Mouse (Mus musculus) E14TG2a.4 (cell line): ENCODE measurements around the gene Slc25a21.

Experiments
- H3K27me3 ChIP-seq: 2 replicates; pipeline ENCODE4 v1.6.1; 2014; ENCODE audit warnings: low read length, control low read depth; ENCODE audit not compliant: insufficient read depth
- H3K36me3 ChIP-seq: 2 replicates; pipeline ENCODE4 v1.6.1; 2014; ENCODE audit warnings: low read length, control low read depth; ENCODE audit not compliant: insufficient read depth
- H3K4me1 ChIP-seq: replicated peaks from 2 replicates; pipeline ENCODE4 v1.6.1; 2014; ENCODE audit warnings: low read depth, low read length, control low read depth
- H3K4me3 ChIP-seq: replicated peaks from 2 replicates; pipeline ENCODE4 v1.5.1; 2014; ENCODE audit warnings: mild to moderate bottlenecking, low read length
- H3K9me3 ChIP-seq: 2 replicates; pipeline ENCODE4 v1.6.1; 2014; ENCODE audit warnings: low read length, control low read depth
- CTCF ChIP-seq: conservative IDR thresholded peaks from 2 replicates; pipeline ENCODE4 v1.5.1; 2014; ENCODE audit warnings: low read length
- NANOG ChIP-seq: IDR thresholded peaks from 2 replicates; pipeline ENCODE4 v1.6.1; 2014; ENCODE audit warnings: borderline replicate concordance, low read length, mixed read lengths
- POU5F1 ChIP-seq: IDR thresholded peaks from 2 replicates; pipeline ENCODE4 v1.6.1; 2014; ENCODE audit warnings: low read length, borderline replicate concordance

Gene Slc25a21

GRCm38 (mm10) chr12:56699915-56700900, 497.1 kb downstream of the Slc25a21 start:
- Histone ChIP-seq H3K36me3 (no peaks in the 10 kb centered on the region), H3K4me3 (peak overlapping the region; percentile 60), H3K9me3 (no peaks in the 10 kb centered on the region), H3K27me3 (peaks cover 63% of the 10 kb centered on the region), H3K4me1 (peaks cover 36% of the 10 kb centered on the region)
- TF ChIP-seq NANOG (no peak), CTCF (no peak), POU5F1 (no peak)

DNA sequence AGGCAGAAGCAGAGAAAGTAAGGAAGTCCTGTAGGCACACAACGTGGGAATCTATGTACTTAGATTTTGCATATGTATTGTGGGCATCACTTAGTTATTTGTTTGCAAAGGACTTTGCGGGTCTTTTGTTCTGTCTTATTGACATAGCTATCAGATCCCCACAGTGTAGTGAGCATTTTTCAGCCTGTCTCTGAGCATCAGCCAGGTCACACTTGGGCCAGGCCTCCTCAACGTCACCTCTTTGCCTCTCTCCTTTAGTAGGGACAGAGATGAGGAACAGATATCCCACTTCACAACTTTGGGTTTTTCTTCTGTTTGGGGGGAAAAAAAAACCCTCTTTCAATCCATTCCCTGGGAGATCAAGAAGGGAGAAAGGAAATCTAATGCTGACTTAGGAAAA, 497.9 kb downstream of the Slc25a21 start:
- peaks cover 71% of the 10 kb centered on the region for H3K27me3 ChIP-seq
- peaks cover 44% of the 10 kb centered on the region for H3K4me1 ChIP-seq
- H3K36me3 ChIP-seq, result no peaks in the 10 kb centered on the region
- no peak overlapping the region for H3K4me3 ChIP-seq
- H3K9me3 ChIP-seq, result no peaks in the 10 kb centered on the region
- no peak for TF ChIP-seq CTCF
- TF ChIP-seq POU5F1, result no peak
- TF ChIP-seq NANOG, result no peak

DNA sequence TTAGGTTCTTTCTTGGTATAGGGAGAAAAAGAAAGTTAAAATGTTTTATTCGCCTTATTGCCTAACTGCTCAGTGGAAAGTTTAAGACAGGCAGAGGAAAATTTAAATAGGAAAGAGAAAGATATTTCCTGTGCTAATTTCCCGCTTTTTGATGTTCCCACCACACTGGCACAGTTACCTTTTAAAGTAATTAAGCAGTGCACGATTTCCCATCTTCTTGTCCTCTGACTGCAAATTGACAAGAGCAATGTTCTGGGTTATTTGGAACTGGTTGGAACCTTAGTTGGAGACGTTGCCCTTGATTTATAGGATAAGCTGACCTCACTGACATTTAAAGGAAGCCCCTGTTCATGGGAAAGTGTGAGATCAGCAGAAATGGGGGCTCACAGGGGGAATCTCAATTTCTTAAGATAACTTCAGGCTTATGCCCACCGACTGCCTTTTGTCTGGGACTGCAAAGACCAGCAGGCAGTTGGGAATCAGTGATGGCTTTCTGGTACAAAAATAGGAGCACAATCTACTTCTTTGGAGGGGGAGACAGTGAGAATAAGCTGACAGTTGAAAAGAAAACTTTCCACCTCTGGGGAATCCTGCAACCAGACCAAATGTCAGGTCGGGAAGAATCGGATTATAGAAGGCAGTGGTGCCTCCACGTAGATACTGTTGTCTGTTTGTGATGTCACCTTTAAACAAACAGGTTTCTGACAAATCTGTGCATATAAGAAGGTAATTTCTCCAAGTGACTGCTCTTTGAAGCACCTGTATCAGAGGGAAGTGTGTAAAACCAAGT, 498.9 kb downstream of the Slc25a21 start:
- Histone ChIP-seq H3K4me3 (no peak overlapping the region), H3K27me3 (peaks cover 81% of the 10 kb centered on the region), H3K4me1 (peaks cover 44% of the 10 kb centered on the region), H3K9me3 (no peaks in the 10 kb centered on the region), H3K36me3 (no peaks in the 10 kb centered on the region)
- TF ChIP-seq CTCF, result no peak
- TF ChIP-seq NANOG, result no peak
- TF ChIP-seq POU5F1, result no peak

DNA sequence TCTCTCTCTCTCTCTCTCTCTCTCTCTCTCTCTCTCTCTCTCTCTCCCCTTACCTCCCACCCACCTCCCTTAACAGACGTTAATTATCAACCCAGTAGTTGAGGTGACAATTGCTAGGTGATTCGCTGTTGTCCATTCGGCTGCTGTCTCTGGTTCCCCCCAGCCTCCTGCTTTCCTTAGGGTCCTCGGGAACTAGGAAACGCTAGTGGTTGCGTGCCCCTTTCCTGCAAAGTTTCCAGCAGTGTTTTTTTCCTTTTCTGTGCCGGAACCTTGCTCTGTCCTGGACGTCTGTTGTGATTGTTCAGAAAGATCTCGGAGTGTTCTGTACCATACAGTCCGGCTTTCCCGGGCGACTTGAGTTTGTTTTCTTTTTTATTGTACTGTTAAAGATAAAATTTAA, 499.5 kb downstream of the Slc25a21 start:
- H3K4me1 ChIP-seq, result peaks cover 45% of the 10 kb centered on the region
- no peak for TF ChIP-seq NANOG
- no peak for TF ChIP-seq POU5F1
- TF ChIP-seq CTCF, result no peak
- H3K36me3 ChIP-seq, result no peaks in the 10 kb centered on the region
- H3K4me3 ChIP-seq, result peak overlapping the region; percentile 71; the same call in 1 of the 2 replicates
- no peaks in the 10 kb centered on the region for H3K9me3 ChIP-seq
- peaks cover 87% of the 10 kb centered on the region for H3K27me3 ChIP-seq

DNA sequence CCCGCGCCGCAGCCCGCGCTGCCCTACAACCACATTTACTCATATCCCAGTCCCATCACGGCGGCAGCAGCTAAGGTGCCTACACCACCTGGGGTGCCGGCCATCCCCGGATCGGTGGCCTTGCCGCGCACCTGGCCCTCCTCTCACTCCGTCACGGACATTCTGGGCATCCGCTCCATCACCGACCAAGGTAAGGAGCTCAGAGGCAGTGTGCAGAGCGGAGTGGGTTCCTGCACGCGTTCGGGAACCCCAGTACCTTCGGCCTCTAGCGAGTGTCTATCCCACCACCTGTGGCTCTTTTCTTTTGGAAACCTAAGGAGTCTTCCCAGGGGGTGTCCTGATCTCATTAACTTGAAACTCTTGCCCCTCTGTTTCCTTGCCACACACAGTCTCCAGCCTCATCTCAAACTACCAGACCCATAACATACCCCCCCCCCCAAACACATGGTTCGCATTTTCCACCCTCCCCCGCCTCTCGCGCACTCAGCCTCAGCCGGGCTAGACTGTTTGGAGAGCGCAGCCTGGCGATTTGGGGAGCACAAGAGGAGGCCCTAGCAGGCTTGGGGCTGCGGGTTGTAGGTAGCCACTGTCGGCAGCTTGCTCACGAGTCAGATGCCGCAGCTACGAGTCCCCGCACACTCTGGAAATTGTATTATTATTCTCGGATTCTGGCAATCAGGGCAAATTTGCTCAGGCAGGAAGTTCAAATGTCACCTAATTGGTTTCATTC, 500.1 kb downstream of the Slc25a21 start:
- TF ChIP-seq CTCF (no peak), NANOG (no peak), POU5F1 (no peak)
- H3K4me1 ChIP-seq, result peaks cover 51% of the 10 kb centered on the region
- no peaks in the 10 kb centered on the region for H3K36me3 ChIP-seq
- peaks cover 88% of the 10 kb centered on the region for H3K27me3 ChIP-seq
- H3K9me3 ChIP-seq, result no peaks in the 10 kb centered on the region
- peak overlapping the region; percentile 71 for H3K4me3 ChIP-seq

DNA sequence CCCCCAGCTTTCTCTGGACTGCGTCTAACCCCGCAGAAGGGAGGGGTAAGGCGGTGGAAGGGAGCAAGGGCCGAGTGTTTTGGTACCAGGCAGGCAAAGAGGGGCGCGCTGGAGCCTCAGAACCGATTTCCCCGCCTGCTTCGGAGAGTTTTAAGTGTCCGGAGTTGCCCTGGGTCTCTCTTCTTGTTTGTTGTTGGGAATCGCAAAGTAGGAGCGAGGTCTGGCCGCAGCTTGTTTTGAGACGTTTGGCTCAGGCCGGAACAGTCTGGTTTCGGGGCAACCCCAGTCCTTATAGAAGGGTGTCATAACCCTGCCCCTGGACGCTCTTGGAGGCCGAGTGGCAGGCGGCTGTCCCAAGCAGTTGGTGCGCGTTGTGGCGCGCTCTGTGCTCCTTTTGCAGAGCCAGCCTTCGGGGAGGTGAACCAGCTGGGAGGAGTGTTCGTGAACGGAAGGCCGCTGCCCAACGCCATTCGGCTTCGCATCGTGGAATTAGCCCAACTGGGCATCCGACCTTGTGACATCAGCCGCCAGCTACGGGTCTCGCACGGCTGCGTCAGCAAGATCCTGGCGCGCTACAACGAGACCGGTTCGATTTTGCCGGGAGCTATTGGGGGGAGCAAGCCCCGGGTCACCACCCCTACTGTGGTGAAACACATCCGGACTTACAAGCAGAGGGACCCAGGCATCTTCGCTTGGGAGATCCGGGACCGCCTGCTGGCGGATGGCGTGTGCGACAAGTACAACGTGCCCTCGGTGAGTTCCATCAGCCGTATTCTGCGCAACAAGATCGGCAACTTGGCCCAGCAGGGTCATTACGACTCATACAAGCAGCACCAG, 500.9 kb downstream of the Slc25a21 start:
- TF ChIP-seq POU5F1 (no peak), CTCF (no peak), NANOG (no peak)
- H3K36me3 ChIP-seq, result no peaks in the 10 kb centered on the region
- peaks cover 58% of the 10 kb centered on the region for H3K4me1 ChIP-seq
- peaks cover 94% of the 10 kb centered on the region for H3K27me3 ChIP-seq
- no peaks in the 10 kb centered on the region for H3K9me3 ChIP-seq
- H3K4me3 ChIP-seq, result peak overlapping the region; percentile 71

DNA sequence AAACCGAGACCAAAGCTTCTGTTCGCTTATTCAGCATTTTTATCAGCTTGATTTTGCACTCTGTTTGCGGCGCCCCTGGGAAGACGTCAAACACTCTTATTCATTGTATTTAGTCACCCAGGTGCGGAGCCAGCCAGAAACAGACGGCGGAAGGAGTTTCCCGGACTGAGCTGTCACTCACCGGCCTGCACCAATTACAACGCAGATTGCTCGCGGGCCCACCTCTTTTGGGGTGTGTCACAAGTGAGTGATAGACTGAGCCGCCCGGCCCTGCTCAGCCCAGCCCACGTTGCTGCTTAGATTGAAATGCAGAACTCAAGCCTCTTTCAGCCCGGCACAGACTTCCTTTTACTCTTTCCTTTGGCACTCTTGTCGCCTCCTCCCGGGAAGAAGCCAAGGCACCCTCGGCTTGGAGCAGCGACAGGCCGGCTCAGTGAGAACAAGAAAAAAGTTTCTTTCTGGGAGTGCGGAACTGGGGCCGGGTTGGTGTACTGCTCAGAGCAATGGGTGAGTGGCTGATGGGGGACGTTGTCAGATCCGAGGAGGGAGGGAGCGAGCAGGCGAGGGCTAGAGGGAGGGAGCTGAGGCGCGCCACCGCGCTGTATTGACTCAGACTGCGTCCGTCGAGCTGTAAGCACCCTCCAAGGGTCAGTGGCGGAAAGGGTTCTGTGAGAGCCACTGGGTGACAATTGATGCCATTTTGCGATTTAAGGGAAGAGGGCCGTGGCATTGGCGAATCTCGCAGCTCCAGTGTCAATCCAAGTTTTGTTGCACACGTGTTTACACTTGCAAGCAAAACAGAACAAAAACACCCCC, 501.7 kb downstream of the Slc25a21 start:
- Histone ChIP-seq H3K9me3 (no peaks in the 10 kb centered on the region), H3K4me3 (peak overlapping the region; percentile 71), H3K4me1 (peaks cover 65% of the 10 kb centered on the region), H3K27me3 (peaks cover 96% of the 10 kb centered on the region), H3K36me3 (no peaks in the 10 kb centered on the region)
- TF ChIP-seq NANOG (no peak), CTCF (no peak), POU5F1 (no peak)
